Mouse (Mus musculus) CH12.LX (cell line): ENCODE results near the gene Zp3. TPM values are rescaled to one million over a fixed set of nuclear protein-coding genes. Genes with fewer than 3 reads are reported as not detected.
A peak's percentile ranks its signal among the peaks of the same experiment; 100 is the strongest.

Experiments used
- DNase-seq: peaks from one replicate; pipeline ENCODE4 v3.0.0-alpha.2; 2013; ENCODE audit errors: extremely low read depth
- H3K27ac ChIP-seq: 2 replicates; pipeline ENCODE4 v1.5.1; 2012; ENCODE audit warnings: low read depth, mild to moderate bottlenecking, control low read depth, moderate library complexity; ENCODE audit not compliant: insufficient read depth
- H3K27me3 ChIP-seq: replicated peaks from 2 replicates; pipeline ENCODE3; 2012; ENCODE audit warnings: inconsistent platforms
- H3K36me3 ChIP-seq, 2 experiments: replicated peaks in 1 of 2; 2 replicates each; pipeline versions ENCODE3 to v1.6.1; 2012; ENCODE audit warnings: inconsistent platforms in 1 of 2, low read length in 1 of 2, mild to moderate bottlenecking in 1 of 2, mixed read lengths in 1 of 2, moderate library complexity in 1 of 2; ENCODE audit not compliant: control insufficient read depth in 1 of 2, insufficient read depth in 1 of 2
- H3K4me1 ChIP-seq, 2 experiments: 2 replicates each; pipeline ENCODE4 v1.6.1; 2012; ENCODE audit warnings: inconsistent platforms in 1 of 2, moderate library complexity in 1 of 2; ENCODE audit not compliant: insufficient read depth in 2 of 2, control insufficient read depth in 1 of 2
- H3K4me2 ChIP-seq: 2 replicates; pipeline ENCODE4 v1.6.1; 2012; ENCODE audit warnings: low read depth, mild to moderate bottlenecking, control low read depth; ENCODE audit not compliant: poor library complexity, insufficient read depth, severe bottlenecking
- H3K4me3 ChIP-seq, 3 experiments: fragments of 150-350 bp in 1 of 3; sonication (generic) in 1 of 3; replicated peaks in 1 of 3; 2 replicates each; pipeline versions ENCODE3 to v1.5.1; 2011 to 2012; ENCODE audit warnings: low read depth in 2 of 3, low read length in 2 of 3, mild to moderate bottlenecking in 2 of 3, moderate library complexity in 2 of 3, control low read depth in 1 of 3, improper control_type of control experiment in 1 of 3, inconsistent platforms in 1 of 3, mixed read lengths in 1 of 3; ENCODE audit not compliant: poor library complexity in 1 of 3
- H3K79me2 ChIP-seq: replicated peaks from 2 replicates; pipeline ENCODE4 v1.6.1; 2012; ENCODE audit warnings: mild to moderate bottlenecking, moderate library complexity; ENCODE audit not compliant: control insufficient read depth, poor library complexity, insufficient read depth, severe bottlenecking; ENCODE audit errors: extremely low read depth
- H3K9ac ChIP-seq: 2 replicates; pipeline ENCODE4 v1.6.1; 2012; ENCODE audit warnings: low read depth, mild to moderate bottlenecking, control low read depth, moderate library complexity; ENCODE audit not compliant: insufficient read depth
- H3K9me3 ChIP-seq: replicated peaks from 2 replicates; pipeline ENCODE3; 2012; ENCODE audit warnings: low read length, inconsistent platforms, mixed read lengths
- BHLHE40 ChIP-seq: IDR thresholded peaks from 2 replicates; pipeline ENCODE4 v1.6.1; 2011; ENCODE audit warnings: mild to moderate bottlenecking, low read depth, low read length, improper control_type of control experiment
- CHD2 ChIP-seq: IDR thresholded peaks from 2 replicates; pipeline ENCODE4 v1.6.1; 2011; ENCODE audit warnings: low read length, improper control_type of control experiment
- E2F4 ChIP-seq: IDR thresholded peaks from 2 replicates; pipeline ENCODE4 v1.6.1; 2011; ENCODE audit warnings: low read depth, low read length, improper control_type of control experiment; ENCODE audit not compliant: insufficient replicate concordance
- MAX ChIP-seq: IDR thresholded peaks from 2 replicates; pipeline ENCODE4 v1.6.1; 2011; ENCODE audit warnings: low read length, improper control_type of control experiment
- MXI1 ChIP-seq: IDR thresholded peaks from 2 replicates; pipeline ENCODE4 v1.6.1; 2011; ENCODE audit warnings: mild to moderate bottlenecking, low read depth, low read length, improper control_type of control experiment
- MYC ChIP-seq: IDR thresholded peaks from 2 replicates; pipeline ENCODE4 v1.6.1; 2011; ENCODE audit warnings: low read depth, mild to moderate bottlenecking, improper control_type of control experiment, low read length
- NELFE ChIP-seq: IDR thresholded peaks from 2 replicates; pipeline ENCODE4 v1.6.1; 2011; ENCODE audit warnings: low read depth, low read length, improper control_type of control experiment
- NRF1 ChIP-seq: IDR thresholded peaks from 2 replicates; pipeline ENCODE4 v1.6.1; 2014; ENCODE audit warnings: low read depth, mild to moderate bottlenecking, inconsistent platforms, low read length, improper control_type of control experiment, moderate library complexity
- TBP ChIP-seq: conservative IDR thresholded peaks from 2 replicates; pipeline ENCODE4 v1.6.1; 2011; ENCODE audit warnings: low read depth, low read length, improper control_type of control experiment
- dilution Hi-C: fragments of 300-500 bp; cut with MboI; formaldehyde crosslinking; loops from 2 replicates; pipeline ENCODE4 v1.14.3; 2020; ENCODE audit warnings: low sequenced_read_pairs; ENCODE audit not compliant: extremely low pct_unique_long_range_greater_than_20kb, extremely low pct_ligation_motif_present
- in situ Hi-C: fragments of 300-500 bp; cut with MboI; formaldehyde crosslinking; loops from 3 replicates; pipeline ENCODE4 v1.14.3; 2019; ENCODE audit warnings: low sequenced_read_pairs, low pct_ligation_motif_present, low pct_unique_long_range_greater_than_20kb, mixed read lengths
- polyA plus RNA-seq: library from polyadenylated mRNA; unstranded; fragments of >175 nt; gene quantifications from 2 replicates; pipeline ENCODE4 v1.2.1, GENCODE M21; 2012; ENCODE audit warnings: low read depth; ENCODE audit not compliant: insufficient read length
- total RNA-seq, 2 experiments: library from RNA; depleted of rRNA; stranded (reverse); fragments of 300-350 nt in 1 of 2; fragments of >200 nt in 1 of 2; gene quantifications; 2 replicates each; pipeline ENCODE4 v1.2.3; 2012 to 2014

Gene Zp3
- total and polyA plus RNA-seq, 3 experiments: 0.13 TPM; not detected in 2

GRCm38 (mm10) chr5:136004537-136004936 is 24.6 kb downstream of the Zp3 start:
- in situ Hi-C loops (no loop called here), dilution Hi-C loops (no loop called here)
- H3K27me3 ChIP-seq: no peaks in the 10 kb centered on the region
- no peaks in the 10 kb centered on the region for H3K9me3 ChIP-seq
- no peak overlapping the region for H3K9ac ChIP-seq
- peaks cover 48 to 94% of the 10 kb centered on the region in 2 experiments for H3K4me1 ChIP-seq
- H3K79me2 ChIP-seq: peaks cover 14% of the 10 kb centered on the region
- peak overlapping the region; percentile 27 for H3K4me2 ChIP-seq
- peaks cover 4 to 47% of the 10 kb centered on the region in 2 experiments for H3K36me3 ChIP-seq
- H3K4me3 ChIP-seq: peak overlapping the region in 1 of 3 experiments; percentile 48
- DNase-seq: no peak
- no peak overlapping the region for H3K27ac ChIP-seq
- peak; percentile 57; the same call in 1 of the 2 replicates for TF ChIP-seq MAX
- TF ChIP-seq BHLHE40: peak; percentile 75
- peak; percentile 53; the same call in 1 of the 2 replicates for TF ChIP-seq MXI1
- no peak for TF ChIP-seq NELFE
- TF ChIP-seq MYC: peak; percentile 31; the same call in 1 of the 2 replicates

GRCm38 (mm10) chr5:136007745-136008144 is 27.8 kb downstream of the Zp3 start:
- Histone ChIP-seq H3K4me3 (no peak overlapping the region), H3K27me3 (no peaks in the 10 kb centered on the region), H3K36me3 (peaks cover 26 to 58% of the 10 kb centered on the region in 2 experiments), H3K79me2 (0 out of 2 replicates have a peak, but pooled peaks cover 8% of the 10 kb centered on the region), H3K9ac (no peak overlapping the region), H3K4me1 (peaks cover 34 to 78% of the 10 kb centered on the region in 2 experiments), H3K9me3 (no peaks in the 10 kb centered on the region), H3K4me2 (no peak overlapping the region), H3K27ac (no peak overlapping the region)
- TF ChIP-seq CHD2 (no peak), MYC (no peak), TBP (no peak), E2F4 (no peak)
- in situ Hi-C loops: no loop called here
- no peak for DNase-seq
- dilution Hi-C loops: no loop called here

DNA sequence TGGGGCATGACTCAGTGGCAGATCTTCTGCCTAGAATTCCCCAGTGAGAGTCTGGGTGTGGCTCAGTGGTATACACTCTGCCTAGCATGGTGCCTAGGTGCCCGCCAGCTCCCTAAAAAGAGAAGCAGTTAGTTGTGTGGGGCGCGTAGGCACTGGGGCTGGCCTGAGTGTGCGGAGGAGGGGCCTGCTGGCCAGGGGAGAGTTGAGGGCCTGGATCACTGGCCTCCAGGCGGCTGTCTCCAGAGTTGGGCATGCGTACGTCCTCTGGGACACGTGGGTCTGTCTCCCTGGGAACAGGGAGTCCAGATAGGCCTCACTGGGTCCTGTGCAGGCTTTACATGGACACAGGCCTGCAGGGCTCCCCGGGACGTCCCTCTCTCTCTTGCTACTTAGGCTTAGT is 35.0 kb downstream of the Zp3 start:
- DNase-seq: no peak
- Histone ChIP-seq H3K9me3 (no peaks in the 10 kb centered on the region), H3K27me3 (no peaks in the 10 kb centered on the region), H3K79me2 (no peaks in the 10 kb centered on the region; the same call in 1 of the 2 replicates), H3K4me2 (no peak overlapping the region), H3K9ac (no peak overlapping the region), H3K27ac (no peak overlapping the region), H3K36me3 (peaks cover 47 to 88% of the 10 kb centered on the region in 2 experiments), H3K4me3 (no peak overlapping the region), H3K4me1 (peaks cover 23 to 74% of the 10 kb centered on the region in 2 experiments)
- dilution Hi-C loops: no loop called here
- in situ Hi-C loops: no loop called here
- TF ChIP-seq MYC: no peak
- TF ChIP-seq NRF1: no peak
- TF ChIP-seq CHD2: no peak
